Mouse (Mus musculus) kidney, adult 2 months (tissue): ENCODE data around the gene Shisa8. TPM values are rescaled to one million over a fixed set of nuclear protein-coding genes. Genes with fewer than 3 reads are reported as not detected.

Experiments
- DNase-seq: peaks from one replicate; pipeline ENCODE4 v3.0.0; 2021
- H3K27ac ChIP-seq: fragments of 200-500 bp; 2 replicates; pipeline ENCODE4 v1.5.1; 2012; ENCODE audit warnings: low read depth, low read length, control low read depth, inconsistent platforms; ENCODE audit not compliant: insufficient read depth
- H3K27me3 ChIP-seq: fragments of 200-500 bp; replicated peaks from 2 replicates; pipeline ENCODE4 v1.6.1; 2012; ENCODE audit warnings: mild to moderate bottlenecking, moderate library complexity, low read length, inconsistent platforms; ENCODE audit not compliant: control insufficient read depth, insufficient read depth
- H3K36me3 ChIP-seq: fragments of 200-500 bp; 2 replicates; pipeline ENCODE4 v1.6.1; 2012; ENCODE audit warnings: mild to moderate bottlenecking, moderate library complexity, low read length, inconsistent platforms; ENCODE audit not compliant: control insufficient read depth, insufficient read depth
- H3K4me1 ChIP-seq: fragments of 200-500 bp; 2 replicates; pipeline ENCODE4 v1.6.1; 2011; ENCODE audit warnings: low read length; ENCODE audit not compliant: control insufficient read depth, insufficient read depth
- H3K4me3 ChIP-seq: fragments of 200-500 bp; 2 replicates; pipeline ENCODE4 v1.5.1; 2011; ENCODE audit warnings: mild to moderate bottlenecking, low read depth, low read length, control low read depth; ENCODE audit not compliant: insufficient read depth
- CTCF ChIP-seq: fragments of 200-500 bp; conservative IDR thresholded peaks from 2 replicates; pipeline ENCODE4 v1.5.1; 2011; ENCODE audit warnings: low read depth, mild to moderate bottlenecking, control low read depth, low read length, moderate library complexity, mixed read lengths; ENCODE audit not compliant: insufficient read depth, insufficient read length
- POLR2A ChIP-seq: fragments of 200-500 bp; IDR thresholded peaks from one replicate; pipeline ENCODE4 v1.6.1; 2011; ENCODE audit warnings: low read depth, low read length, control low read depth
- WGBS: fragments of 180-500 bp; shearing (Covaris S2); methylation state at CpG from one replicate; pipeline ENCODE4 v1.1.7; 2018; 5-methylcytosine and 5-hydroxymethylcytosine counted together
- polyA plus RNA-seq: library from polyadenylated mRNA; depleted of rRNA; stranded (reverse); fragments of >200 nt; gene quantifications from 2 replicates; pipeline ENCODE4 v1.2.3, GENCODE M21; 2012

The Shisa8 gene
- polyA plus RNA-seq, 1 experiment, result 0.09 TPM

DNA sequence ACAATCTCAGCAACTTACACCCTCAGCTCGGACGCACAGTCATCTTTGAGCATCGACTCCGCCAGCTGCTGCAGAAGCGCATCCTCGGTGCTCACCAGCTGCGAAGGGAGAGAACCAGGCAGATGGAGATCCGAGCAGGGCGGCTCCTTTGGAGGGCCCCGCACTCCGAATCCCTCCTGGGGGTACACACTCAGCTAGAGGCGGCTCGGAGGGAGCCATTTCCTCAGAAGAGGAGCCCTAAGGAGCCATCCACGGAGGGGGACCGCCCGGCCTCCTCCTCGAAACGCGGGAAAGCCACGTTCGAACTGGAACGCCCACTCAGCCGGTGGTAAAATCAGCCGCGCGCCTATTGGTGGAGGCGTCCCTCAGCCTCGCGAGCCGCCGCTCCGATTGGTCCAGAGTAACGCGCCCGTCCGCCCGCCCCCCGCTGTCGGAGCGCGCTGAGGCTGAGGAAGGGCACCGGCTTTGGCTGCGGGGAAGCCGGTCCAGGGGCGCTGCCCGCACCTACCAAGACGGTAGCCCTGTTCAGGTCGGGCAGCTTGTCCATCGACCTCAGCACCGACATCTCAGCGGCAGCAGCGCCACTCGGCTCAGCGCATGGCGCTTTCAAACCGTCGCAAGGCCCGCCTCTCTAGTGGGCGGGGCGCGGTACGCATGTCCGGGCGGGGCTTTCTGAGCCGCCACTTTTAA lies 31.6 kb upstream of the Shisa8 start, which contains the start of gene Cenpm:
Gene Cenpm, minus strand, starts transcription at position 634 of the 690 bp plus-strand sequence.
- WGBS, result under 1% methylated on average over 65 of the region's 65 CpGs
- H3K27me3 ChIP-seq, result no peaks in the 10 kb centered on the region
- TF ChIP-seq POLR2A, result no peak
- no peak for TF ChIP-seq CTCF
- DNase-seq, result peak; percentile 95
- peak within 1 kb of the TSS; percentile 78 for H3K4me3 ChIP-seq
- H3K4me1 ChIP-seq, result no peaks in the 10 kb centered on the region; the same call in 1 of the 2 replicates
- no peak within 1 kb of the TSS for H3K27ac ChIP-seq
- H3K36me3 ChIP-seq, result no peaks in the 10 kb centered on the region

DNA sequence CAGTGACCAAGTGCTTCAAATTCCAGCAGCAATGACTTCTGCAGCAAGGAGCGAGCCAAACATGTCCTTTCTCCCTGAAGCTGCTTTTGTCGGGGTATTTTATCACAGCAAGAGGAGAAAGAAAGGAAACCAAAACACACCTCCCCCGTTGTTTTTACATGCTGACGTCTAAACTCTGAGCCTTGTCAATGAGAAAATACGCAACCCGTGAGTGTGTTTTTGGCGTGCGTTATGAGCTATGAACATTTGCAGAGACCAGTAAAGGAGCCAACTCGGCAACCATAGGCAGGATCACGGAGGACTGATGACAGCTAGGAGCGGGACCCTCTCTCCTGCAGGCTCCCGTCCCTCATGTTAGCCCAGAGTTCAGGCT lies 31.1 kb upstream of the Shisa8 start:
- DNase-seq, result no peak
- TF ChIP-seq POLR2A, result no peak
- no peak for TF ChIP-seq CTCF
- Histone ChIP-seq H3K27me3 (no peaks in the 10 kb centered on the region), H3K36me3 (no peaks in the 10 kb centered on the region), H3K4me3 (peak overlapping the region; percentile 78), H3K27ac (no peak overlapping the region), H3K4me1 (no peaks in the 10 kb centered on the region; the same call in 1 of the 2 replicates)
- WGBS, result 1% methylated on average over 12 of the region's 12 CpGs

DNA sequence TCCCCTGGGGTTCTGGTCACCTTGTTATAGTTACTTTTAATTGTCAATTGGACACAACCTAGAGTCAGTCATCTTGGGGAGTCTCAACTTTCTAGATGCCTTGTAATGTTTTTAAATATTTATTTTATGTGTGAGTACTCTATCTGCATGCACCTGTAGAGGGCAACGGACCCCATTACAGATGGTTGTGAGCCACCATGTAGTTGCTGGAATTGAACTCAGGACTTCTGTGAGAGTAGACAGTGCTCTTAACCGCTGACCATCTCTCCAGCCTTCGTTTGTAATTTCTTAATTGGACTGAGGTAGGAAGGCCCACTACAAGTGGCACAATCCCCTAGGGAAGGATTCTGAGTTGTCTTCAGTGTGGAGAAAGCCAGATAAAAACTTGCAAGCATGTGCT lies 30.7 kb upstream of the Shisa8 start:
- DNase-seq, result no peak
- H3K36me3 ChIP-seq, result no peaks in the 10 kb centered on the region
- 74% methylated on average over 3 of the region's 3 CpGs for WGBS
- no peaks in the 10 kb centered on the region for H3K27me3 ChIP-seq
- TF ChIP-seq POLR2A (no peak), CTCF (no peak)
- H3K4me1 ChIP-seq, result no peaks in the 10 kb centered on the region; the same call in 1 of the 2 replicates
- H3K27ac ChIP-seq, result no peak overlapping the region
- H3K4me3 ChIP-seq, result no peak overlapping the region

DNA sequence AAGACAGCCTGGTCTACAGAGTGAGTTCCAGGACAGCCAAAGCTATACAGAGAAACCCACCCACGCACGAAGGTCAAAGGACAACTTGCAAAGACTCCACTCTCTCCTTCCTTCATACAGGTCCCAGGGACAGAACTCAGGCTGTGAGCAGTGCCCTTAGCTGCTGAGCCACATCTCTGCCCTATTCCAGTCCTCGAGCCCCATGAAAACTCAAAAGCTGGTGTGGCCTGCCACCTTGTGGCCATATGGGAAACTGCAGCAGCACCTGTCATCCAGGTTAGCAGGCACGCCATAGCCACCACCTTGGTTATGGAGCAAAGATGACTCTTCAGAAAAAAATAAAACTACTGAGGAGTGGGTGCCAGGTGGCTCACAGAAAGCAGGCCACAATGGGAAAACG lies 23.9 kb upstream of the Shisa8 start:
- Histone ChIP-seq H3K4me1 (no peaks in the 10 kb centered on the region), H3K27ac (no peak overlapping the region), H3K4me3 (no peak overlapping the region), H3K27me3 (no peaks in the 10 kb centered on the region), H3K36me3 (no peaks in the 10 kb centered on the region)
- WGBS, result 12% methylated on average over 5 of the region's 5 CpGs
- peak; percentile 85 for DNase-seq
- peak; percentile 98 for TF ChIP-seq CTCF
- TF ChIP-seq POLR2A, result no peak

DNA sequence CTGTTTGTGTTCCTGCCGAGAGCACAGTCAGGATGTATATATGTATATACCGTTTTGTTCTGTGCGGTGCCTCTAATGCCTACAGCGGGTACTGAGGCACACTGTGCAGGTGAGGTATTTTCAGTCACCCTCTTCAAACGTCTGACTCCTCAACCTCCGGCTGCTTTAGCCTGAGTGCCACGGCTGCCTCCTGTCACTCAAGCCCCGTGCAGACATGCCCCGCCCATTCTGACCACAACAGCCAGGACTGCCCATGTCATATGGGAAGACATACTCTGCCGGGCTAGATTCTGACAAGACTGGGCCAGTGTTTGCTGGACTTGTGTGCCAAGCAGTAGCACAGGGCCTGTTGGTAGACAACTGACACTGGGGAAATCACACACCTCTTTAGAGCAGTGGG lies 23.0 kb upstream of the Shisa8 start:
- H3K4me1 ChIP-seq, result no peaks in the 10 kb centered on the region
- WGBS, result 88% methylated on average over 10 of the region's 10 CpGs
- no peak for DNase-seq
- no peak overlapping the region for H3K27ac ChIP-seq
- H3K36me3 ChIP-seq, result no peaks in the 10 kb centered on the region
- H3K27me3 ChIP-seq, result no peaks in the 10 kb centered on the region
- no peak overlapping the region for H3K4me3 ChIP-seq
- TF ChIP-seq POLR2A (no peak), CTCF (no peak)

DNA sequence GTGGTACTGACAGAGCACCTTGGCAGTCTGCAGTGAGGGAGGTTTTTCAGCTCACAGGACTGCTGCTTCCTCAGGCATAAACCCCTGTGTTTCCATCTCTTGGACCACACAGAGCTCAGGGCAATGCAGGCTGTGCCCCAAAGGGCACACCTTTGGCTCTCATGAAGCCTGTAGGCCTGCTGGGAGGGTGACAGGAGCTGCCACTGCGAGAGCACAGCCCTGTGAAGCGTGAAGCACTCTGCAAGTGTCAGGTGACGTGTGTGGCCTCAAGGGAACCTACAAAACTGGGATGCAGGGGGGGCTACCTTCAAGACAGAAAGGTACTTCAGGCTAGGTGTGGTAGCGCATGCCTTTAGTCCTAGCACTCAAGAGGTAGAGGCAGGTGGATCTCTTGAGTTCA lies 20.0 kb upstream of the Shisa8 start:
- Histone ChIP-seq H3K4me1 (no peaks in the 10 kb centered on the region), H3K27ac (no peak overlapping the region), H3K36me3 (no peaks in the 10 kb centered on the region), H3K4me3 (no peak overlapping the region), H3K27me3 (no peaks in the 10 kb centered on the region)
- WGBS, result 66% methylated on average over 4 of the region's 4 CpGs
- TF ChIP-seq POLR2A, result no peak
- TF ChIP-seq CTCF, result no peak
- no peak for DNase-seq

DNA sequence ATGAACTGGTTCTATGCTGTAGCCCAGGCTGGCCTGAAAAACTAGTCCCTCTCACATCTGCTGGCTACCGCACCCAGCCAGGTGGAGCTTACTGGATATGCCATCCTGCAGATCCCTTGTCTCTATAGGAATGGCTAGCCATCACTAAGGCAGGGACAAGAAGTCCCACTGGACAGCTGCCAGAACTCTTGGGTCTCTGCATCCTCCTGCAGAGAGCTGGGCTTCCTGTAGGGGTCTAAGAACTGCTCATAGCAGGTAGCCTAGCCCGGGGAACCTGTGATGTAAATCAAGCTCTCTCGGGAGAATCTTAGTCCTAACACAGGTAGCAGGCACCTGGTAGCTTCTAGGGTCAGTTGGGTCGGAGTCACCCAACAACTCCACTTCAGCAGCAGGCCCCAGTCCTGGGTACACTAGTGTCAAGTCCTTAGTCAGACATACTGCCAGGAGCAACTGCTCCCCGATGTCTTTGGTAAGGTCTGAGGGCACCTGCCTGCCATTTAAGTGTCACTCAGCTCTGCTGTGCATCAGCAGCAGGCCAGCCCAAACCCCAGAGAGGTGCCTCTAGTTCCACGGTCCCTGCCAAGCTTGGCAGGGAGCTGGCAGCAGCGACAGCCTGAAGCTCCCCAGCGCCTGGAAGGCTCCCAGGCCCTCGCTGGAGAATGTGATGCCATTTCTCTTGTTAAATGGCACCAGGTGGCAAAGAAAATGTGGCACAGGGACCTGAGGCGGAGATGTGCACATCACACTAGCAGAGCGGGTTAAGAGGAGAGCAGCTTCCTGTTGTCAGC lies 19.2 kb upstream of the Shisa8 start:
- H3K4me1 ChIP-seq, result no peaks in the 10 kb centered on the region

More for the DNA sequence above, 19.2 kb upstream of the Shisa8 start:
- TF ChIP-seq CTCF, result no peak
- TF ChIP-seq POLR2A, result no peak
- DNase-seq, result no peak
- no peak overlapping the region for H3K27ac ChIP-seq
- H3K36me3 ChIP-seq, result no peaks in the 10 kb centered on the region
- no peak overlapping the region for H3K4me3 ChIP-seq
- H3K27me3 ChIP-seq, result no peaks in the 10 kb centered on the region
- 77% methylated on average over 11 of the region's 11 CpGs for WGBS
